In genomic region chr17:83594526-83594925, GRCm38 (mm10) we compare ENCODE assay signal across 28 mouse cellular contexts. TPM values are rescaled to one million over a fixed set of nuclear protein-coding genes. Genes with fewer than 3 reads are reported as not detected.
"Had no signal": no experiment of that assay in that cellular context is flagged by ENCODE, and none has a peak within 500 bp of the region (broad histone marks: within the 10 kb centered on the region; RNA-seq: fewer than 3 reads in every experiment).

No protein-coding gene starts in this region.

- H3K36me3 ChIP-seq: liver, embryonic 15.5 days; lung, embryonic 15.5 days; midbrain, embryonic 10.5 days; midbrain, embryonic 13.5 days; neural tube, embryonic 13.5 days had no signal

- H3K4me1 ChIP-seq: liver, embryonic 15.5 days; lung, embryonic 15.5 days; midbrain, embryonic 10.5 days; midbrain, embryonic 13.5 days; neural tube, embryonic 13.5 days had no signal

- DNase-seq: kidney, adult 9 months; kidney, postnatal 14 days; layer of hippocampus, adult 9-11 months; lung, adult 18-20 months; lung, postnatal 10 days; lung, postnatal 36 days; right cerebral cortex, adult 18-20 months; right cerebral cortex, postnatal 14 days; right cerebral cortex, postnatal 4 days; thymus, adult 2 months; thymus, postnatal 14 days; thymus, postnatal 4 days had no signal

- H3K27ac ChIP-seq: layer of hippocampus, adult 2 months; liver, embryonic 15.5 days; lung, embryonic 15.5 days; midbrain, embryonic 10.5 days; midbrain, embryonic 13.5 days; neural tube, embryonic 13.5 days; stomach, postnatal 0 days had no signal

- H3K27me3 ChIP-seq: liver, embryonic 15.5 days; lung, embryonic 15.5 days; midbrain, embryonic 13.5 days; neural tube, embryonic 13.5 days had no signal

- ATAC-seq: intestine, postnatal 0 days; midbrain, embryonic 13.5 days; midbrain, embryonic 16.5 days had no signal

- H3K4me3 ChIP-seq: layer of hippocampus, adult 2 months; liver, embryonic 15.5 days; lung, embryonic 15.5 days; megakaryocyte, embryonic 14.5 days; midbrain, embryonic 10.5 days; midbrain, embryonic 13.5 days; myocyte; neural tube, embryonic 13.5 days had no signal

- H3K4me2 ChIP-seq: liver, embryonic 11.5 days; liver, embryonic 15.5 days; lung, embryonic 15.5 days; midbrain, embryonic 13.5 days; neural tube, embryonic 13.5 days had no signal

- H3K9ac ChIP-seq: liver, embryonic 15.5 days; lung, embryonic 15.5 days; midbrain, embryonic 13.5 days; neural tube, embryonic 13.5 days had no signal

- H3K9me3 ChIP-seq: liver, embryonic 15.5 days; lung, embryonic 15.5 days; midbrain, embryonic 10.5 days; midbrain, embryonic 13.5 days; neural tube, embryonic 13.5 days had no signal

RNA-seq across cellular contexts. Expression of gene Kcng3, which starts 37.2 kb away (rescaled TPM):
- total RNA-seq: monocyte, adult 5-6 weeks had no signal
- polyA plus RNA-seq: intestine, embryonic 14.5 days; intestine, postnatal 0 days; limb, embryonic 11.5 days; liver, embryonic 15.5 days; lung, embryonic 15.5 days; midbrain, embryonic 10.5 days; midbrain, embryonic 13.5 days; myocyte; neural tube, embryonic 13.5 days; stomach, embryonic 14.5 days; stomach, postnatal 0 days had no signal
